Mouse (Mus musculus) midbrain, embryonic 16.5 days (tissue): ENCODE measurements around the gene Mansc4. TPM values are rescaled to one million over a fixed set of nuclear protein-coding genes. Genes with fewer than 3 reads are reported as not detected.

ENCODE experiments used
- ATAC-seq: fragments of 200-750 bp; cut with Nextera tagmentation; 2 replicates; pipeline ENCODE4 v1.8.0; 2017; ENCODE audit warnings: moderate TSS enrichment
- H3K27ac ChIP-seq: fragments of 300-500 bp; sonication (generic); 2 replicates; pipeline ENCODE4 v1.5.1; 2014; ENCODE audit warnings: mild to moderate bottlenecking, low read length, mixed read lengths
- H3K27me3 ChIP-seq: fragments of 300-500 bp; sonication (generic); 2 replicates; pipeline ENCODE4 v1.6.1; 2014; ENCODE audit warnings: low read depth, low read length, mixed read lengths; ENCODE audit not compliant: control insufficient read depth, insufficient read depth
- H3K36me3 ChIP-seq: fragments of 300-500 bp; sonication (generic); 2 replicates; pipeline ENCODE4 v1.6.1; 2014; ENCODE audit warnings: mild to moderate bottlenecking, low read length, moderate library complexity, mixed read lengths; ENCODE audit not compliant: control insufficient read depth, insufficient read depth
- H3K4me1 ChIP-seq: fragments of 300-500 bp; sonication (generic); 2 replicates; pipeline ENCODE4 v1.6.1; 2014; ENCODE audit warnings: mild to moderate bottlenecking, low read length, mixed read lengths; ENCODE audit not compliant: control insufficient read depth, insufficient read depth
- H3K4me2 ChIP-seq: fragments of 300-500 bp; sonication (generic); 2 replicates; pipeline ENCODE4 v1.6.1; 2014; ENCODE audit warnings: mild to moderate bottlenecking, low read length, mixed read lengths
- H3K4me3 ChIP-seq: fragments of 300-500 bp; sonication (generic); 2 replicates; pipeline ENCODE4 v1.5.1; 2014; ENCODE audit warnings: low read depth, mild to moderate bottlenecking, low read length, moderate library complexity, mixed read lengths
- H3K9ac ChIP-seq: fragments of 300-500 bp; sonication (generic); 2 replicates; pipeline ENCODE4 v1.6.1; 2014; ENCODE audit warnings: low read depth, low read length, mixed read lengths
- H3K9me3 ChIP-seq: fragments of 300-500 bp; sonication (generic); replicated peaks from 2 replicates; pipeline ENCODE4 v1.6.1; 2014; ENCODE audit warnings: mild to moderate bottlenecking, low read length, mixed read lengths; ENCODE audit not compliant: control insufficient read depth, poor library complexity, severe bottlenecking
- WGBS: fragments of 180-500 bp; shearing (Covaris S2); extraction: QIAGEN DNeasy Blood & Tissue Kit; methylation state at CpG from one replicate; pipeline ENCODE4 v1.1.7; 2014; 5-methylcytosine and 5-hydroxymethylcytosine counted together
- polyA plus RNA-seq: library from polyadenylated mRNA; unstranded; fragments of >200 nt; fragmentation: Nextera tagmentation; extraction: Ambion mirVana; gene quantifications from 2 replicates; pipeline ENCODE4 v1.2.1, GENCODE M21; 2015

Gene Mansc4
- polyA plus RNA-seq, 1 experiment from 2014 or later: 0.75 TPM

- WGBS: 93% methylated on average over 7 of the region's 7 CpGs
- Histone ChIP-seq H3K27me3 (no peaks in the 10 kb centered on the region), H3K36me3 (peaks cover 13% of the 10 kb centered on the region), H3K4me2 (no peak overlapping the region), H3K4me3 (no peak overlapping the region), H3K9ac (no peak overlapping the region), H3K27ac (no peak overlapping the region), H3K9me3 (no peaks in the 10 kb centered on the region), H3K4me1 (no peaks in the 10 kb centered on the region)
- ATAC-seq: no peak
Measured at GRCm38 (mm10) chr6:147062694-147063093, 24.1 kb downstream of the Mansc4 start.

GRCm38 (mm10) chr6:147062034-147062433, 24.8 kb downstream of the Mansc4 start:
- 77% methylated on average over 7 of the region's 7 CpGs for WGBS
- Histone ChIP-seq H3K4me2 (no peak overlapping the region), H3K4me1 (no peaks in the 10 kb centered on the region), H3K9me3 (no peaks in the 10 kb centered on the region), H3K9ac (no peak overlapping the region), H3K27me3 (no peaks in the 10 kb centered on the region), H3K27ac (no peak overlapping the region), H3K36me3 (peaks cover 12% of the 10 kb centered on the region), H3K4me3 (no peak overlapping the region)
- ATAC-seq: no peak

- no peaks in the 10 kb centered on the region for H3K9me3 ChIP-seq
- H3K27ac ChIP-seq: no peak overlapping the region
- ATAC-seq: peak; percentile 48; the same call in 1 of the 2 replicates
- no peaks in the 10 kb centered on the region for H3K4me1 ChIP-seq
- no peaks in the 10 kb centered on the region for H3K27me3 ChIP-seq
- no peak overlapping the region for H3K9ac ChIP-seq
- H3K36me3 ChIP-seq: peaks cover 10% of the 10 kb centered on the region
- no peak overlapping the region for H3K4me2 ChIP-seq
- H3K4me3 ChIP-seq: no peak overlapping the region
- 79% methylated on average over 9 of the region's 9 CpGs for WGBS
Measured at GRCm38 (mm10) chr6:147061630-147062029, 25.2 kb downstream of the Mansc4 start.

- WGBS: 73% methylated on average over 7 of the region's 7 CpGs
- Histone ChIP-seq H3K4me3 (no peak overlapping the region), H3K27me3 (no peaks in the 10 kb centered on the region), H3K4me1 (no peaks in the 10 kb centered on the region), H3K4me2 (no peak overlapping the region), H3K27ac (no peak overlapping the region), H3K36me3 (peaks cover 18% of the 10 kb centered on the region), H3K9me3 (no peaks in the 10 kb centered on the region), H3K9ac (no peak overlapping the region)
- no peak for ATAC-seq
Measured at GRCm38 (mm10) chr6:147059326-147059725, 27.5 kb downstream of the Mansc4 start.

- H3K4me3 ChIP-seq: no peak overlapping the region
- H3K36me3 ChIP-seq: peaks cover 22% of the 10 kb centered on the region
- H3K4me2 ChIP-seq: no peak overlapping the region
- H3K27me3 ChIP-seq: no peaks in the 10 kb centered on the region
- H3K9me3 ChIP-seq: no peaks in the 10 kb centered on the region
- H3K4me1 ChIP-seq: no peaks in the 10 kb centered on the region
- no peak for ATAC-seq
- 92% methylated on average over 10 of the region's 10 CpGs for WGBS
- H3K27ac ChIP-seq: no peak overlapping the region
- no peak overlapping the region for H3K9ac ChIP-seq
Measured at GRCm38 (mm10) chr6:147055374-147055977, 31.4 kb downstream of the Mansc4 start.

- no peak overlapping the region for H3K9ac ChIP-seq
- ATAC-seq: no peak
- 91% methylated on average over 19 of the region's 19 CpGs for WGBS
- H3K4me3 ChIP-seq: no peak overlapping the region
- H3K27ac ChIP-seq: no peak overlapping the region
- H3K27me3 ChIP-seq: no peaks in the 10 kb centered on the region
- no peaks in the 10 kb centered on the region for H3K9me3 ChIP-seq
- no peak overlapping the region for H3K4me2 ChIP-seq
- no peaks in the 10 kb centered on the region for H3K4me1 ChIP-seq
- H3K36me3 ChIP-seq: peaks cover 32% of the 10 kb centered on the region
Measured at GRCm38 (mm10) chr6:147053785-147054646, 32.8 kb downstream of the Mansc4 start.

GRCm38 (mm10) chr6:147052440-147052839, 34.4 kb downstream of the Mansc4 start:
- Histone ChIP-seq H3K4me3 (no peak overlapping the region), H3K4me2 (no peak overlapping the region), H3K4me1 (no peaks in the 10 kb centered on the region), H3K9ac (no peak overlapping the region), H3K27ac (no peak overlapping the region), H3K36me3 (peaks cover 37% of the 10 kb centered on the region), H3K27me3 (no peaks in the 10 kb centered on the region), H3K9me3 (no peaks in the 10 kb centered on the region)
- WGBS: 93% methylated on average over 9 of the region's 9 CpGs
- ATAC-seq: no peak

GRCm38 (mm10) chr6:147051666-147052065, 35.2 kb downstream of the Mansc4 start:
- WGBS: 97% methylated on average over 8 of the region's 8 CpGs
- no peaks in the 10 kb centered on the region for H3K27me3 ChIP-seq
- no peaks in the 10 kb centered on the region for H3K4me1 ChIP-seq
- ATAC-seq: no peak
- no peak overlapping the region for H3K4me2 ChIP-seq
- peaks cover 39% of the 10 kb centered on the region for H3K36me3 ChIP-seq
- H3K9ac ChIP-seq: no peak overlapping the region
- no peaks in the 10 kb centered on the region for H3K9me3 ChIP-seq
- no peak overlapping the region for H3K4me3 ChIP-seq
- H3K27ac ChIP-seq: no peak overlapping the region

GRCm38 (mm10) chr6:147049239-147049805, 37.5 kb downstream of the Mansc4 start:
- WGBS: 96% methylated on average over 13 of the region's 13 CpGs
- H3K4me1 ChIP-seq: peaks cover under 1% of the 10 kb centered on the region; the same call in 1 of the 2 replicates
- H3K9ac ChIP-seq: no peak overlapping the region
- H3K27ac ChIP-seq: no peak overlapping the region
- no peak for ATAC-seq
- no peak overlapping the region for H3K4me3 ChIP-seq
- no peaks in the 10 kb centered on the region for H3K27me3 ChIP-seq
- no peak overlapping the region for H3K4me2 ChIP-seq
- H3K9me3 ChIP-seq: no peaks in the 10 kb centered on the region
- H3K36me3 ChIP-seq: peaks cover 29% of the 10 kb centered on the region
